Mouse (Mus musculus): ENCODE measurements around the gene Gimap7.

The Gimap7 gene

GRCm38 (mm10) chr6:48696830-48697554, 21.4 kb upstream of the Gimap7 start:
- no peak for DNase-seq

GRCm38 (mm10) chr6:48697555-48697930, 20.9 kb upstream of the Gimap7 start:
- DNase-seq = no peak

GRCm38 (mm10) chr6:48698066-48698856, 20.2 kb upstream of the Gimap7 start:
- no peak for DNase-seq

- no peak for DNase-seq
Observed at GRCm38 (mm10) chr6:48698888-48699287, 19.5 kb upstream of the Gimap7 start.

- DNase-seq = no peak
Observed at GRCm38 (mm10) chr6:48700251-48701075, 18.0 kb upstream of the Gimap7 start.

GRCm38 (mm10) chr6:48702146-48702545, 16.3 kb upstream of the Gimap7 start:
- DNase-seq = no peak

- DNase-seq = no peak
Observed at GRCm38 (mm10) chr6:48702601-48703000, 15.8 kb upstream of the Gimap7 start.

GRCm38 (mm10) chr6:48704146-48704545, 14.3 kb upstream of the Gimap7 start:
- DNase-seq = no peak

- DNase-seq = no peak
Observed at GRCm38 (mm10) chr6:48706130-48706529, 12.3 kb upstream of the Gimap7 start.

- DNase-seq = no peak
Observed at GRCm38 (mm10) chr6:48720326-48720725, 1.9 kb downstream of the Gimap7 start.

- DNase-seq = no peak
Observed at GRCm38 (mm10) chr6:48723468-48723867, 5.0 kb downstream of the Gimap7 start.

- no peak for DNase-seq
Observed at GRCm38 (mm10) chr6:48725476-48725875, 7.1 kb downstream of the Gimap7 start.

GRCm38 (mm10) chr6:48727761-48728160, 9.3 kb downstream of the Gimap7 start:
- DNase-seq = no peak

- no peak for DNase-seq
Observed at GRCm38 (mm10) chr6:48732864-48733304, 14.5 kb downstream of the Gimap7 start.

- no peak for DNase-seq
Observed at GRCm38 (mm10) chr6:48733660-48734059, 15.2 kb downstream of the Gimap7 start.

GRCm38 (mm10) chr6:48737053-48737452, 18.6 kb downstream of the Gimap7 start:
- no peak for DNase-seq

GRCm38 (mm10) chr6:48737688-48738087, 19.3 kb downstream of the Gimap7 start:
- DNase-seq = no peak

GRCm38 (mm10) chr6:48738961-48739779, 20.7 kb downstream of the Gimap7 start, which contains the start of gene Gimap1:
Gene Gimap1 (plus strand): TSS chr6:48739054.
- DNase-seq = no peak

GRCm38 (mm10) chr6:48739780-48740055, 21.3 kb downstream of the Gimap7 start:
- DNase-seq = no peak

GRCm38 (mm10) chr6:48740501-48741169, 22.2 kb downstream of the Gimap7 start:
- DNase-seq = no peak

- DNase-seq = no peak
Observed at GRCm38 (mm10) chr6:48741273-48741672, 22.9 kb downstream of the Gimap7 start.

- no peak for DNase-seq
Observed at GRCm38 (mm10) chr6:48741711-48742206, 23.3 kb downstream of the Gimap7 start.

All from layer of hippocampus, adult 9-11 months (tissue).